Mouse (Mus musculus) olfactory bulb, adult 2 months (tissue): ENCODE measurements around the gene Chn2. TPM values are rescaled to one million over a fixed set of nuclear protein-coding genes. Genes with fewer than 3 reads are reported as not detected.

Experiments used
- H3K27ac ChIP-seq: fragments of 200-500 bp; 2 replicates; pipeline ENCODE4 v1.5.1; 2012; ENCODE audit warnings: low read depth, low read length; ENCODE audit not compliant: insufficient read depth
- H3K4me1 ChIP-seq: fragments of 200-500 bp; 2 replicates; pipeline ENCODE4 v1.6.1; 2012; ENCODE audit warnings: low read length; ENCODE audit not compliant: control insufficient read depth, insufficient read depth
- H3K4me3 ChIP-seq: fragments of 200-500 bp; 2 replicates; pipeline ENCODE4 v1.5.1; 2012; ENCODE audit warnings: mild to moderate bottlenecking, low read depth, low read length, moderate library complexity; ENCODE audit not compliant: insufficient read depth
- CTCF ChIP-seq: fragments of 200-500 bp; IDR thresholded peaks from 2 replicates; pipeline ENCODE4 v1.5.1; 2012; ENCODE audit warnings: low read depth, mild to moderate bottlenecking, low read length, moderate library complexity; ENCODE audit not compliant: insufficient read depth
- POLR2A ChIP-seq: fragments of 200-500 bp; IDR thresholded peaks from 2 replicates; pipeline ENCODE4 v1.6.1; 2012; ENCODE audit warnings: mild to moderate bottlenecking, low read depth, low read length, moderate library complexity; ENCODE audit not compliant: insufficient read depth
- WGBS: fragments of 180-500 bp; shearing (Covaris S2); methylation state at CpG from one replicate; pipeline ENCODE4 v1.1.7; 2018; 5-methylcytosine and 5-hydroxymethylcytosine counted together
- polyA plus RNA-seq: library from polyadenylated mRNA; stranded (reverse); fragments of >200 nt; gene quantifications from 2 replicates; pipeline ENCODE4 v1.2.4, GENCODE M21; 2012; ENCODE audit warnings: low replicate concordance; ENCODE audit not compliant: missing spikeins, insufficient read depth, insufficient read length

Gene Chn2
- polyA plus RNA-seq, 1 experiment = not detected

DNA sequence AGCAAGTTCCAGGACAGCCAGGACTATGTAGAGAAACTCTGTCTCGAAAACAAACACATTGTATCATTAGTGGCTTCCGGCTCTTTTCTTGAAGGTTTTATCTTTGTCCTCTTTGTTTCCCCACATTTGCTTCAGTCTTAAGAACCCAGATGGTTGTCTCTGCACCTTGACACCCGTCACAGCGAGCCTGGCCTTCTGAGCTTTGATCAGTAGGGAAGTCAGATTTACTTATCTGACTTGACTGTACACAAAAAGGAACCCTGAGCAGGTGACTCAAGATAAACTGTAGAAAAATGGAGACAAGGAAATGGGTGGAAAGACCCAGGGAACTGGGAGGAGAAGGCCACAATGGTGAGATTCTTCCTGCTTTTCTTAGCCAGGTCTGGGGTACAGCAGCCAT lies 79.5 kb downstream of the Chn2 start:
- no peak overlapping the region for H3K4me3 ChIP-seq
- no peak overlapping the region for H3K27ac ChIP-seq
- TF ChIP-seq POLR2A (no peak), CTCF (no peak)
- WGBS = 89% methylated on average over 4 of the region's 4 CpGs
- peaks cover 4% of the 10 kb centered on the region; the same call in 1 of the 2 replicates for H3K4me1 ChIP-seq

DNA sequence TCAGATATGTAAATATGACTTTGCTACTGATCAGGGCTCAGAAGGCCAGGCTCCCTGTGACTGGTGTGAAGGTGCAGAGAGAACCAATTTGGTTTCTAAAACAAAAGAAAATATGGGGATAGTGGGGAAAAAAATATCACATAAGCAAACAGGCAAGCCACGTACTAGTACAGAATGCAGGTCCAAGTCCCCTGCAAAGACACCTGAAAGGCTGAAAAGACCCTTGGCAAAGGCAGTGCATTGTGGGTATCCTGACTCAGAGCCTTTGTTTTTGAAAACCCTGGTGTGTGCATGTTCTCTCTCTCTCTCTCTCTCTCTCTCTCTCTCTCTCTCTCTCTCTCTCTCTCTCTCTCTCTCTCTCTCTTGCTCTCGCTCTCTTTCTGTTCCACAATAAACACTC lies 80.1 kb downstream of the Chn2 start:
- TF ChIP-seq CTCF = no peak
- no peak for TF ChIP-seq POLR2A
- 68% methylated on average over 2 of the region's 2 CpGs for WGBS
- H3K4me3 ChIP-seq = no peak overlapping the region
- H3K27ac ChIP-seq = no peak overlapping the region
- peaks cover 4% of the 10 kb centered on the region; the same call in 1 of the 2 replicates for H3K4me1 ChIP-seq

GRCm38 (mm10) chr6:54119885-54120666 lies 80.7 kb downstream of the Chn2 start:
- WGBS = 56% methylated on average over 13 of the region's 13 CpGs
- Histone ChIP-seq H3K4me3 (no peak overlapping the region), H3K27ac (no peak overlapping the region), H3K4me1 (peaks cover 5% of the 10 kb centered on the region)
- TF ChIP-seq POLR2A (no peak), CTCF (no peak)

GRCm38 (mm10) chr6:54120889-54121288 lies 81.5 kb downstream of the Chn2 start:
- peaks cover 10% of the 10 kb centered on the region for H3K4me1 ChIP-seq
- WGBS = 86% methylated on average over 5 of the region's 5 CpGs
- H3K27ac ChIP-seq = no peak overlapping the region
- no peak overlapping the region for H3K4me3 ChIP-seq
- no peak for TF ChIP-seq POLR2A
- no peak for TF ChIP-seq CTCF

DNA sequence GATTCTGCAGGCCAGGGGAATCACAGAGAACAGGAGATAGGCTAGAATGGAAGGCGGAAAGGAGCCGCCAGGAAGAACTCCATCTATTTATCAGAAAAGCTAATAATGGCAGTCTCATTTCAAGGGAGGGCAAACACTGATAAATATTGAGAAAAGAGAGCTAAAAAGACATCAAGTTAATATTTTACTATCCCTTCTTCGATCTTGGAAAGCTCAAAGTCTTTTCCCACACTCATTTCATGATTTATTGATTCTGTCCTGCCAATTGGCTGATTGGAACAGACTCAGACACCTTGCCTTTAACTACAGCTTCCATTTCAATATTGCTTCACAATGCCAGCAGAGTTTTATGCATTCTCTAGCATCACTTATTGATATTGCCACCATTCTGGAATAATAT lies 85.2 kb downstream of the Chn2 start:
- 93% methylated on average over 3 of the region's 3 CpGs for WGBS
- Histone ChIP-seq H3K4me3 (no peak overlapping the region), H3K27ac (no peak overlapping the region)

GRCm38 (mm10) chr6:54125536-54125935 lies 86.2 kb downstream of the Chn2 start:
- TF ChIP-seq CTCF (no peak), POLR2A (no peak)
- Histone ChIP-seq H3K27ac (no peak overlapping the region), H3K4me3 (no peak overlapping the region), H3K4me1 (peaks cover 20% of the 10 kb centered on the region)
- WGBS = 73% methylated on average over 5 of the region's 5 CpGs

More for the DNA sequence above, 85.2 kb downstream of the Chn2 start:
- peaks cover 24% of the 10 kb centered on the region for H3K4me1 ChIP-seq
- TF ChIP-seq CTCF (no peak), POLR2A (no peak)

- no peak for TF ChIP-seq POLR2A
- no peak for TF ChIP-seq CTCF
- Histone ChIP-seq H3K4me3 (no peak overlapping the region), H3K4me1 (peaks cover 22% of the 10 kb centered on the region), H3K27ac (no peak overlapping the region)
- 65% methylated on average over 9 of the region's 9 CpGs for WGBS
Measured at GRCm38 (mm10) chr6:54126225-54126992, 87.1 kb downstream of the Chn2 start.

- TF ChIP-seq POLR2A = no peak
- no peak for TF ChIP-seq CTCF
- no peak overlapping the region for H3K27ac ChIP-seq
Measured at GRCm38 (mm10) chr6:54126993-54127697, 87.8 kb downstream of the Chn2 start.

GRCm38 (mm10) chr6:54128702-54129101 lies 89.3 kb downstream of the Chn2 start:
- TF ChIP-seq POLR2A (no peak), CTCF (no peak)
- 96% methylated on average over 1 of the region's 1 CpGs for WGBS
- Histone ChIP-seq H3K4me3 (no peak overlapping the region), H3K4me1 (peaks cover 22% of the 10 kb centered on the region), H3K27ac (no peak overlapping the region)

More at GRCm38 (mm10) chr6:54126993-54127697, 87.8 kb downstream of the Chn2 start:
- no peak overlapping the region for H3K4me3 ChIP-seq
- peaks cover 22% of the 10 kb centered on the region for H3K4me1 ChIP-seq
- 71% methylated on average over 11 of the region's 11 CpGs for WGBS
